Mouse (Mus musculus) hindbrain, embryonic 15.5 days (tissue): ENCODE measurements around the gene Btbd11. TPM values are rescaled to one million over a fixed set of nuclear protein-coding genes. Genes with fewer than 3 reads are reported as not detected.
A peak's percentile ranks its signal among the peaks of the same experiment; 100 is the strongest.

Experiments used
- ATAC-seq: fragments of 200-750 bp; cut with Nextera tagmentation; 2 replicates; pipeline ENCODE4 v1.8.0; 2017; ENCODE audit warnings: low read depth, moderate number of reproducible peaks, moderate TSS enrichment; ENCODE audit not compliant: low FRiP score
- H3K27ac ChIP-seq: fragments of 300-500 bp; sonication (generic); replicated peaks from 2 replicates; pipeline ENCODE4 v1.5.1; 2015; ENCODE audit warnings: mild to moderate bottlenecking, inconsistent platforms
- H3K27me3 ChIP-seq: fragments of 300-500 bp; sonication (generic); 2 replicates; pipeline ENCODE4 v1.6.1; 2015; ENCODE audit warnings: control low read depth, inconsistent platforms
- H3K36me3 ChIP-seq: fragments of 300-500 bp; sonication (generic); 2 replicates; pipeline ENCODE4 v1.6.1; 2015; ENCODE audit warnings: control low read depth, inconsistent platforms
- H3K4me1 ChIP-seq: fragments of 300-500 bp; sonication (generic); replicated peaks from 2 replicates; pipeline ENCODE4 v1.6.1; 2015; ENCODE audit warnings: control low read depth, inconsistent platforms
- H3K4me2 ChIP-seq: fragments of 300-500 bp; sonication (generic); 2 replicates; pipeline ENCODE4 v1.6.1; 2015; ENCODE audit warnings: moderate library complexity, mild to moderate bottlenecking, inconsistent platforms
- H3K4me3 ChIP-seq: fragments of 300-500 bp; sonication (generic); 2 replicates; pipeline ENCODE4 v1.5.1; 2015; ENCODE audit warnings: mild to moderate bottlenecking, inconsistent platforms
- H3K9ac ChIP-seq: fragments of 300-500 bp; sonication (generic); 2 replicates; pipeline ENCODE4 v1.6.1; 2015; ENCODE audit warnings: inconsistent platforms
- H3K9me3 ChIP-seq: fragments of 300-500 bp; sonication (generic); 2 replicates; pipeline ENCODE4 v1.6.1; 2016; ENCODE audit warnings: control low read depth, inconsistent platforms
- WGBS: fragments of 180-500 bp; shearing (Covaris S2); methylation state at CpG from one replicate; pipeline ENCODE4 v1.1.7; 2015; 5-methylcytosine and 5-hydroxymethylcytosine counted together
- polyA plus RNA-seq: library from polyadenylated mRNA; unstranded; fragments of >200 nt; fragmentation: Nextera tagmentation; extraction: Ambion mirVana; gene quantifications from 2 replicates; pipeline ENCODE4 v1.2.1, GENCODE M21; 2015

Btbd11 gene
- polyA plus RNA-seq, 1 experiment from 2014 or later = 26.9 TPM

DNA sequence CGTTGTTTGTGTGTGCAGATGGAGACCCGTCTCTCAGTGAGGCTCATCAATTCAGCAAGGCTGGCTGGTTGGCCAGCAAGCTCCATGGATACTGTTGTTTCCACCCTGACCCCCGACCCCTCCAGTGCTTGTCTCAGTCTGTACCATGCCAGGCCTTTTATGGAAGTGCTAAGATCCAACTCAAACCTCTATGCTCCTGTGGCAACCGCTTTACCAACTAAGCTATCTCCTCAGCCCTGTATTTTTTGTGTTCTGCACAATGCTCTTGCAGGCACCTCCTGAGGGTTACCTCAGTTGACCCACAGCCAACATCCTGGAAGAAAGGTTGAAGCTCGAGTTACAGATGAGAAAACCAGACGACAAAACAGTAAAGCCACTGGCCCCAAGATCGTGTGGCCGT, 230.5 kb downstream of the Btbd11 start:
- Histone ChIP-seq H3K9ac (no peak overlapping the region), H3K4me1 (peaks cover 7% of the 10 kb centered on the region), H3K27ac (0 out of 2 replicates have a peak overlapping the region, but pooled peaks have one; percentile 34), H3K27me3 (no peaks in the 10 kb centered on the region), H3K4me2 (no peak overlapping the region), H3K4me3 (no peak overlapping the region), H3K36me3 (no peaks in the 10 kb centered on the region), H3K9me3 (no peaks in the 10 kb centered on the region)
- 31% methylated on average over 8 of the region's 8 CpGs for WGBS
- peak; percentile 54; the same call in 1 of the 2 replicates for ATAC-seq

- H3K4me3 ChIP-seq = no peak overlapping the region
- ATAC-seq = no peak
- WGBS = 42% methylated on average over 12 of the region's 12 CpGs
Observed at GRCm38 (mm10) chr10:85617501-85618417, 231.1 kb downstream of the Btbd11 start.

DNA sequence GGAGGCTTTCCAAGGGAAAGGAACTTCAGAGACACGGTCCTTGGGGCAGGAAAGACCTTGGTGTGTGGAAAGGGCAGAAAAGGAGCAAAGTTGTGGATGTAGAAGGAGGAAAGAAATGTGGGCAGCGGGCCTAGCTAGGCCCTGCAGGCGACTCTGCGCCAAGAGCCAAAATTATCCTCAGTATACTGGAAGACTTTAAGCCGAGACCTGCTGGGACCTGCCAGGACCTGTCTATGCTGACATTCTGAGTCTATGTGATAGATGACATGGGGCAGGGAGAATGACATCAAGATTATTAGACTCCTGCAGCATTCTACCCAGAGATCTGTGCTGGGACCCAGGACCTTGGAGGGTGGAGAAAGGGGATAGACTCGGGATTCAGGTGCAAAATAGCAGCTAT, 234.5 kb downstream of the Btbd11 start:
- Histone ChIP-seq H3K9ac (no peak overlapping the region), H3K27ac (no peak overlapping the region), H3K27me3 (no peaks in the 10 kb centered on the region), H3K36me3 (no peaks in the 10 kb centered on the region), H3K9me3 (no peaks in the 10 kb centered on the region), H3K4me3 (no peak overlapping the region), H3K4me1 (peaks cover 19% of the 10 kb centered on the region), H3K4me2 (no peak overlapping the region)
- WGBS = 84% methylated on average over 6 of the region's 6 CpGs
- no peak for ATAC-seq

More at GRCm38 (mm10) chr10:85617501-85618417, 231.1 kb downstream of the Btbd11 start:
- no peaks in the 10 kb centered on the region for H3K36me3 ChIP-seq
- H3K27me3 ChIP-seq = no peaks in the 10 kb centered on the region
- H3K9ac ChIP-seq = no peak overlapping the region
- peaks cover 7% of the 10 kb centered on the region for H3K4me1 ChIP-seq
- H3K9me3 ChIP-seq = no peaks in the 10 kb centered on the region
- H3K4me2 ChIP-seq = no peak overlapping the region
- 0 out of 2 replicates have a peak overlapping the region, but pooled peaks have one; percentile 34 for H3K27ac ChIP-seq

DNA sequence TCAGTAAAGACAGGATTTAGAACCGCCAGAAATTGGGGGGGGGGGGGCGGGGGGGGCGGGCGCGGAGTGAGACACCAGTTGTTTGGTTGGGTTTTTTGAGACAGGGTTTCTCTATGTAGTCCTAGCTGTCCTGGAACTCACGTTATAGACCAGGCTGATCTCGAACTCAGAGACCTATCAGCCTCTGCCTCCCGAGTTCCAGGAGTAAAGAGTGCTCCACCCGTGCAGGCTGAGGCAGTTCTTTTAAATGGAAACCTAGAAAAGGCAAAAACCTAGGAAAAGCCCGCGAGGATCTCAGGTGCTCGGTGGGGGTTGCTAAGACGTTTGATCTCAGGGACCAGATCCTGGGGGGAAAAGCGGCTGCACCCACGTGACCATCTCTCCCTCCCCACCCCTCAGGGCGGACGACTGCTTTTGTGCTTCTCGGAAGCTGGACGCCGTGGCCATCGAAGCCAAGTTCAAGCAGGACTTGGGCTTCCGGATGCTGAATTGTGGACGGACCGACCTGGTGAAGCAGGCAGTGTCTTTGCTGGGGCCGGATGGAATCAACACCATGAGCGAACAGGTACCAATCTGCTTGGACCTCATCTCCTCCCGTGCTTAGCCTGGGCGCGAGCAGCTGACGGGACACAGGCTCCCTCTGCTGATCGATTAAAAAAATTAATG, 238.0 kb downstream of the Btbd11 start:
- peaks cover 11% of the 10 kb centered on the region for H3K4me1 ChIP-seq
- H3K27ac ChIP-seq = peak overlapping the region; percentile 68
- peak; percentile 88 for ATAC-seq
- H3K27me3 ChIP-seq = no peaks in the 10 kb centered on the region
- H3K36me3 ChIP-seq = no peaks in the 10 kb centered on the region
- WGBS = 5% methylated on average over 31 of the region's 31 CpGs
- H3K9me3 ChIP-seq = no peaks in the 10 kb centered on the region
- peak overlapping the region; percentile 47 for H3K4me3 ChIP-seq
- peak overlapping the region; percentile 56 for H3K9ac ChIP-seq
- peak overlapping the region; percentile 80 for H3K4me2 ChIP-seq

- Histone ChIP-seq H3K27me3 (no peaks in the 10 kb centered on the region), H3K36me3 (no peaks in the 10 kb centered on the region), H3K9me3 (no peaks in the 10 kb centered on the region), H3K4me1 (peaks cover 11% of the 10 kb centered on the region), H3K27ac (0 out of 2 replicates have a peak overlapping the region, but pooled peaks have one; percentile 2), H3K4me2 (peak overlapping the region; percentile 80), H3K9ac (no peak overlapping the region), H3K4me3 (peak overlapping the region; percentile 47)
- 0 out of 2 replicates have a peak, but pooled peaks have one; percentile 9 for ATAC-seq
- WGBS = 52% methylated on average over 4 of the region's 4 CpGs
Observed at GRCm38 (mm10) chr10:85625170-85625686, 238.6 kb downstream of the Btbd11 start.

GRCm38 (mm10) chr10:85632030-85632429, 245.4 kb downstream of the Btbd11 start:
- Histone ChIP-seq H3K27ac (no peak overlapping the region), H3K4me2 (no peak overlapping the region), H3K27me3 (no peaks in the 10 kb centered on the region), H3K4me1 (no peaks in the 10 kb centered on the region), H3K9me3 (no peaks in the 10 kb centered on the region), H3K4me3 (no peak overlapping the region), H3K36me3 (peaks cover 4% of the 10 kb centered on the region; the same call in 1 of the 2 replicates), H3K9ac (no peak overlapping the region)
- ATAC-seq = no peak
- WGBS = 78% methylated on average over 10 of the region's 10 CpGs

DNA sequence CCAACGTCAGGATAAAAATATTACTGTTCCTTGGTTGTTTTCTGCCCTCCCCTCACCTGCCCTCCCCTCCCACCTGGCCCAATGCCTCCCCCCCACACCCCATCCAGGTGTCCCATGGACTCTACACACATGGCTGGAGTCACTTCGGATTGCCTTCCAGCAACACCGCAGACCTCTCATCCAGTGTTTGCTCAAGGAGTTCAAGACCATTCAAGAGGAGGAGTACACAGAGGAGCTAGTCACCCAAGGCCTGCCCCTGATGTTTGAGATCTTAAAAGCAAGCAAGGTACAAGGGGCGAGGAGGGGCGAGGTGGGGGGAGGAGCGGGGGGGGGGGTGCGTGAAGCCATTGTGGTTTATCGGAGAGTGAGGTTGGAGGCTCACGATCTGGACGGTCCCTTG, 247.0 kb downstream of the Btbd11 start:
- H3K4me3 ChIP-seq = no peak overlapping the region
- no peaks in the 10 kb centered on the region for H3K4me1 ChIP-seq
- H3K9ac ChIP-seq = no peak overlapping the region
- ATAC-seq = no peak
- no peaks in the 10 kb centered on the region for H3K9me3 ChIP-seq
- no peak overlapping the region for H3K4me2 ChIP-seq
- H3K27me3 ChIP-seq = no peaks in the 10 kb centered on the region
- H3K36me3 ChIP-seq = peaks cover 4% of the 10 kb centered on the region; the same call in 1 of the 2 replicates
- 88% methylated on average over 10 of the region's 10 CpGs for WGBS
- H3K27ac ChIP-seq = no peak overlapping the region

- 40% methylated on average over 7 of the region's 7 CpGs for WGBS
Observed at GRCm38 (mm10) chr10:85637580-85637979, 251.0 kb downstream of the Btbd11 start.

GRCm38 (mm10) chr10:85638141-85638540, 251.5 kb downstream of the Btbd11 start:
- no peak overlapping the region for H3K9ac ChIP-seq
- no peak overlapping the region for H3K4me2 ChIP-seq
- no peaks in the 10 kb centered on the region for H3K9me3 ChIP-seq
- H3K4me1 ChIP-seq = no peaks in the 10 kb centered on the region
- H3K36me3 ChIP-seq = no peaks in the 10 kb centered on the region
- ATAC-seq = no peak
- 73% methylated on average over 5 of the region's 5 CpGs for WGBS
- no peak overlapping the region for H3K4me3 ChIP-seq
- H3K27me3 ChIP-seq = no peaks in the 10 kb centered on the region
- no peak overlapping the region for H3K27ac ChIP-seq

More at GRCm38 (mm10) chr10:85637580-85637979, 251.0 kb downstream of the Btbd11 start:
- Histone ChIP-seq H3K4me3 (no peak overlapping the region), H3K36me3 (no peaks in the 10 kb centered on the region), H3K9me3 (no peaks in the 10 kb centered on the region), H3K4me1 (no peaks in the 10 kb centered on the region), H3K9ac (no peak overlapping the region), H3K27ac (no peak overlapping the region), H3K4me2 (no peak overlapping the region), H3K27me3 (no peaks in the 10 kb centered on the region)
- 0 out of 2 replicates have a peak, but pooled peaks have one; percentile 38 for ATAC-seq

- WGBS = 93% methylated on average over 7 of the region's 7 CpGs
- Histone ChIP-seq H3K9ac (no peak overlapping the region), H3K36me3 (no peaks in the 10 kb centered on the region), H3K27me3 (no peaks in the 10 kb centered on the region), H3K4me1 (no peaks in the 10 kb centered on the region), H3K4me3 (no peak overlapping the region), H3K9me3 (no peaks in the 10 kb centered on the region), H3K4me2 (no peak overlapping the region), H3K27ac (no peak overlapping the region)
- no peak for ATAC-seq
Observed at GRCm38 (mm10) chr10:85639581-85639980, 253.0 kb downstream of the Btbd11 start.

DNA sequence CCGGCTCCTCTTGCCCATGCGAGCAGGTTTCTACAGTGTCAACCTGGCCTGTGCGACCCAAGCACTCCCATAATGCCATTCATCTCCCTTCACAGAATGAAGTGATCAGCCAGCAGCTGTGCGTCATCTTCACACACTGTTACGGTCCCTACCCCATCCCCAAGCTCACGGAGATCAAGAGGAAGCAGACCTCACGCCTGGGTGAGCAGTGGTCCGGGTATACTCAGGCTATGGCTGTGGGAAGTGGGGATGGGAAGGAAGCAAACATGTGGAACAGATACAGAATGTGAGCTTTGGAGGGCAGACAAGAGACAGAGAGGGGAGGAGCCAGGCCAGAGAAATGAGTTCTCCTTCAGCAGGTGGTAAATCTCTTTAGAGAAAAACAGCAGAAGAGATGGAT, 253.8 kb downstream of the Btbd11 start:
- H3K4me1 ChIP-seq = no peaks in the 10 kb centered on the region
- WGBS = 76% methylated on average over 8 of the region's 8 CpGs
- H3K4me2 ChIP-seq = no peak overlapping the region
- H3K27ac ChIP-seq = no peak overlapping the region
- H3K36me3 ChIP-seq = no peaks in the 10 kb centered on the region
- no peak overlapping the region for H3K9ac ChIP-seq
- no peaks in the 10 kb centered on the region for H3K9me3 ChIP-seq
- H3K4me3 ChIP-seq = no peak overlapping the region
- ATAC-seq = no peak
- H3K27me3 ChIP-seq = no peaks in the 10 kb centered on the region

DNA sequence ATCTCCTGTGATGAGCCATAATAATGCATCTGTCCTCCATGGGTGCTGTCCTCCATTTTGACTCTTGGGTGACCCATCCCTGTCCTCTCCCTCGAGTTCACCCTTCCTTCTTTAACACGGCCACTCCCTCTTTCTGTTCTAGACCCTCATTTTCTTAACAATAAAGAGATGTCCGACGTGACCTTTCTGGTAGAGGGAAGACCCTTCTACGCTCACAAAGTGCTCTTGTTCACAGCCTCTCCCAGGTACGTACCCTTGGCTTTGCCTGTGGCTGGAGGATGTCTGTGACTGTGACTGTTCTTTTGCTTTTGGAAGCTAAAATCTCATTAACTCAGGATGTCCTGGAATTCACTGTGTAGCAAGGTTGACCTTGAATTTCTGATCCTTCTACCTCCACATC, 258.7 kb downstream of the Btbd11 start:
- no peak overlapping the region for H3K4me2 ChIP-seq
- H3K4me1 ChIP-seq = no peaks in the 10 kb centered on the region
- H3K27ac ChIP-seq = no peak overlapping the region
- no peaks in the 10 kb centered on the region for H3K27me3 ChIP-seq
- WGBS = 78% methylated on average over 6 of the region's 6 CpGs
- no peaks in the 10 kb centered on the region for H3K9me3 ChIP-seq
- no peak overlapping the region for H3K4me3 ChIP-seq
- no peak for ATAC-seq
- no peak overlapping the region for H3K9ac ChIP-seq
- H3K36me3 ChIP-seq = peaks cover 6% of the 10 kb centered on the region; the same call in 1 of the 2 replicates
